Mouse (Mus musculus): ENCODE results near the gene Midn. TPM values are rescaled to one million over a fixed set of nuclear protein-coding genes. Genes with fewer than 3 reads are reported as not detected.

Gene Midn
- total and polyA plus RNA-seq, 3 experiments, result 8.1 to 26.7 TPM; not detected in 1

- peaks cover 0 to 19% of the 10 kb centered on the region in 2 experiments; a peak in 3 of 4 replicates for H3K4me1 ChIP-seq (ENCODE audit: control insufficient read depth in 1 of 2, insufficient read depth in 2 of 2, low read length in 2 of 2)
- TF ChIP-seq USF2 (IDR thresholded peaks at IDR 0.05; ENCODE audit: borderline replicate concordance in 1 of 2, insufficient read depth in 1 of 2, low read depth in 1 of 2, low read length in 2 of 2) (no peak), NELFE (IDR thresholded peaks at IDR 0.05; ENCODE audit: low read depth, low read length) (peak; percentile 83), TBP (IDR thresholded peaks at IDR 0.05; ENCODE audit: low read depth, low read length) (peak; percentile 43; the same call in 1 of the 2 replicates), GABPA (IDR thresholded peaks at IDR 0.05; ENCODE audit: low read depth, low read length) (no peak), BHLHE40 (IDR thresholded peaks at IDR 0.05; ENCODE audit: borderline replicate concordance, low read depth, low read length) (no peak), MXI1 (IDR thresholded peaks at IDR 0.05; ENCODE audit: low read depth, low read length) (peak; percentile 80), E2F4 (IDR thresholded peaks at IDR 0.05; ENCODE audit: borderline replicate concordance, low read depth, low read length) (no peak), SIN3A (IDR thresholded peaks at IDR 0.05; ENCODE audit: low read length) (peak; percentile 79), POLR2A (IDR thresholded peaks at IDR 0.05; ENCODE audit: control insufficient read depth in 1 of 2, insufficient read depth in 1 of 2, low read depth in 1 of 2, low read length in 2 of 2, poor library complexity in 1 of 2) (peak; percentile 77 to 87), TCF12 (IDR thresholded peaks at IDR 0.05; ENCODE audit: low read depth, low read length) (peak; percentile 74), CHD2 (IDR thresholded peaks at IDR 0.05; ENCODE audit: low read length) (peak; percentile 71), HCFC1 (IDR thresholded peaks at IDR 0.05; ENCODE audit: low read depth, low read length) (peak; percentile 81), CHD1 (IDR thresholded peaks at IDR 0.05; ENCODE audit: low read depth, low read length) (no peak), MAX (IDR thresholded peaks at IDR 0.05; ENCODE audit: low read length) (peak; percentile 37; the same call in 1 of the 2 replicates), TAL1 (IDR thresholded peaks at IDR 0.05; ENCODE audit: low read length) (no peak), CTCF (IDR thresholded peaks at IDR 0.05 in 2 of 3, conservative IDR thresholded peaks at IDR 0.05 in 1 of 3; ENCODE audit: control insufficient read depth in 1 of 3, insufficient read depth in 1 of 3, low read depth in 2 of 3, low read length in 3 of 3, poor library complexity in 1 of 3, severe bottlenecking in 1 of 3) (0 out of 6 replicates have a peak, but pooled peaks of 1 of the 3 experiments have one; percentile 2), ZNF384 (IDR thresholded peaks at IDR 0.05; ENCODE audit: low read depth, low read length) (no peak), ELF1 (IDR thresholded peaks at IDR 0.05; ENCODE audit: low read depth, low read length) (no peak), KAT2A (conservative IDR thresholded peaks at IDR 0.05; ENCODE audit: low read depth, low read length) (no peak; the same call in 1 of the 2 replicates), POLR2AphosphoS2 (IDR thresholded peaks at IDR 0.05; ENCODE audit: low read length) (peak; percentile 75; the same call in 1 of the 2 replicates), POLR2AphosphoS5 (IDR thresholded peaks at IDR 0.05; ENCODE audit: borderline replicate concordance, low read depth, low read length) (no peak), ZC3H11A (IDR thresholded peaks at IDR 0.05; ENCODE audit: low read depth, low read length) (no peak), MAFK (IDR thresholded peaks at IDR 0.05; ENCODE audit: borderline replicate concordance, low read depth, low read length) (no peak), RCOR1 (IDR thresholded peaks at IDR 0.05; ENCODE audit: low read depth, low read length) (no peak), MYB (IDR thresholded peaks at IDR 0.05; ENCODE audit: low read depth, low read length) (no peak), UBTF (IDR thresholded peaks at IDR 0.05; ENCODE audit: borderline replicate concordance, insufficient read depth, low read depth, low read length) (0 out of 2 replicates have a peak, but pooled peaks have one; percentile 6), ETS1 (IDR thresholded peaks at IDR 0.05; ENCODE audit: low read depth, low read length) (peak; percentile 8; the same call in 1 of the 2 replicates), SMC3 (IDR thresholded peaks at IDR 0.05; ENCODE audit: low read depth, low read length) (peak; percentile 13; the same call in 1 of the 2 replicates), EP300 (IDR thresholded peaks at IDR 0.05; ENCODE audit: low read depth in 1 of 2, low read length in 2 of 2) (no peak), MAZ (IDR thresholded peaks at IDR 0.05; ENCODE audit: low read depth, low read length) (0 out of 2 replicates have a peak, but pooled peaks have one; percentile 3), NRF1 (IDR thresholded peaks at IDR 0.05; ENCODE audit: insufficient read depth, low read depth, low read length, poor library complexity, severe bottlenecking) (peak; percentile 53; the same call in 1 of the 2 replicates), MYC (IDR thresholded peaks at IDR 0.05; ENCODE audit: low read depth, low read length) (peak; percentile 72), ZMIZ1 (IDR thresholded peaks at IDR 0.05; ENCODE audit: low read depth, low read length) (peak; percentile 39; the same call in 1 of the 2 replicates), USF1 (IDR thresholded peaks at IDR 0.05; ENCODE audit: low read depth, low read length) (peak; percentile 41; the same call in 1 of the 2 replicates), RAD21 (IDR thresholded peaks at IDR 0.05; ENCODE audit: low read depth, low read length) (no peak), GATA1 (IDR thresholded peaks at IDR 0.05; ENCODE audit: low read depth, low read length) (no peak)
Measured at GRCm38 (mm10) chr10:80115290-80115943, 32.7 kb upstream of the Midn start, which contains the start of gene Stk11. TSS of gene Stk11 (plus strand) at chr10:80115803.

More at GRCm38 (mm10) chr10:80115290-80115943, 32.7 kb upstream of the Midn start, which contains the start of gene Stk11:
- Histone ChIP-seq H3K79me2 (ENCODE audit: control insufficient read depth, insufficient read depth, low read length, poor library complexity) (peaks cover 53% of the 10 kb centered on the region), H3K27ac (ENCODE audit: control insufficient read depth, low read depth, low read length) (peak within 1 kb of the TSS; percentile 76), H3K36me3 (ENCODE audit: control insufficient read depth in 1 of 2, insufficient read depth in 2 of 2, low read length in 2 of 2) (peaks cover 0 to 17% of the 10 kb centered on the region in 2 experiments; a peak in 2 of 4 replicates), H3K27me3 (ENCODE audit: control insufficient read depth in 1 of 2, insufficient read depth in 2 of 2, low read length in 2 of 2) (no peaks in the 10 kb centered on the region), H3K9ac (ENCODE audit: control insufficient read depth, low read depth, low read length, poor library complexity, severe bottlenecking) (peak within 1 kb of the TSS; percentile 98), H3K9me3 (replicated peaks; ENCODE audit: insufficient read depth, low read length) (no peaks in the 10 kb centered on the region), H3K4me3 (ENCODE audit: control insufficient read depth in 1 of 2, insufficient read depth in 1 of 2, low read depth in 2 of 2, low read length in 2 of 2) (peak within 1 kb of the TSS; percentile 84)
- DNase-seq (ENCODE audit: low read depth, low spot score), result peak; percentile 100

All from MEL (cell line).